Mouse (Mus musculus) forebrain, embryonic 10.5 days (tissue): Measurements from ENCODE around the gene Phactr1. TPM values are rescaled to one million over a fixed set of nuclear protein-coding genes. Genes with fewer than 3 reads are reported as not detected.
A peak's percentile ranks its signal among the peaks of the same experiment; 100 is the strongest.

Experiments used
- DNase-seq: peaks from one replicate; pipeline ENCODE4 v3.0.0-alpha.2; 2017; ENCODE audit warnings: low spot score; ENCODE audit errors: extremely low spot score
- H3K27ac ChIP-seq: fragments of 300-500 bp; sonication (generic); 2 replicates; pipeline ENCODE4 v1.5.1; 2016; ENCODE audit warnings: mild to moderate bottlenecking
- H3K27me3 ChIP-seq: fragments of 300-500 bp; sonication (generic); 2 replicates; pipeline ENCODE4 v1.6.1; 2016; ENCODE audit warnings: mild to moderate bottlenecking; ENCODE audit not compliant: poor library complexity, severe bottlenecking
- H3K36me3 ChIP-seq: fragments of 300-500 bp; sonication (generic); replicated peaks from 2 replicates; pipeline ENCODE4 v1.6.1; 2016; ENCODE audit warnings: mild to moderate bottlenecking, moderate library complexity
- H3K4me1 ChIP-seq: fragments of 300-500 bp; sonication (generic); 2 replicates; pipeline ENCODE4 v1.6.1; 2016
- H3K4me3 ChIP-seq: fragments of 300-500 bp; sonication (generic); 2 replicates; pipeline ENCODE4 v1.5.1; 2016; ENCODE audit warnings: mild to moderate bottlenecking, moderate library complexity
- H3K9me3 ChIP-seq: fragments of 300-500 bp; sonication (generic); 2 replicates; pipeline ENCODE4 v1.6.1; 2016; ENCODE audit warnings: mild to moderate bottlenecking, moderate library complexity
- WGBS: fragments of 180-500 bp; shearing (Covaris S2); methylation state at CpG from one replicate; pipeline ENCODE4 v1.1.7; 2016; 5-methylcytosine and 5-hydroxymethylcytosine counted together
- polyA plus RNA-seq: library from polyadenylated mRNA; unstranded; fragments of >200 nt; fragmentation: Nextera tagmentation; extraction: Ambion mirVana; gene quantifications from 2 replicates; pipeline ENCODE4 v1.2.1, GENCODE M21; 2016

The Phactr1 gene
- polyA plus RNA-seq: 4.5 and 5.5 TPM in 2 replicates

- DNase-seq: no peak
- H3K4me1 ChIP-seq: peaks cover 14% of the 10 kb centered on the region
- H3K27me3 ChIP-seq: peaks cover 15% of the 10 kb centered on the region
- WGBS: 17% methylated on average over 11 of the region's 11 CpGs
- no peaks in the 10 kb centered on the region for H3K9me3 ChIP-seq
- no peak within 1 kb of the TSS; the same call in 1 of the 2 replicates for H3K4me3 ChIP-seq
- no peaks in the 10 kb centered on the region for H3K36me3 ChIP-seq
- H3K27ac ChIP-seq: no peak within 1 kb of the TSS
These were observed at the start of gene Phactr1 for GRCm38 (mm10) chr13:42680391-42680994. Gene Phactr1 (plus strand): TSS chr13:42680623.

GRCm38 (mm10) chr13:42634908-42635307 is 45.5 kb upstream of the Phactr1 start:
- Histone ChIP-seq H3K27ac (no peak overlapping the region), H3K36me3 (no peaks in the 10 kb centered on the region), H3K27me3 (no peaks in the 10 kb centered on the region), H3K9me3 (no peaks in the 10 kb centered on the region), H3K4me3 (no peak overlapping the region), H3K4me1 (no peaks in the 10 kb centered on the region)
- WGBS: 93% methylated on average over 2 of the region's 2 CpGs
- no peak for DNase-seq

- Histone ChIP-seq H3K36me3 (no peaks in the 10 kb centered on the region), H3K4me3 (no peak overlapping the region)
These were observed 30.2 kb upstream of the Phactr1 start for GRCm38 (mm10) chr13:42650228-42650627.

GRCm38 (mm10) chr13:42656643-42657315 is 23.6 kb upstream of the Phactr1 start:
- Histone ChIP-seq H3K4me3 (no peak overlapping the region), H3K36me3 (no peaks in the 10 kb centered on the region), H3K4me1 (peaks cover 18% of the 10 kb centered on the region), H3K9me3 (no peaks in the 10 kb centered on the region), H3K27me3 (peaks cover 7% of the 10 kb centered on the region; the same call in 1 of the 2 replicates), H3K27ac (no peak overlapping the region)
- WGBS: 71% methylated on average over 7 of the region's 7 CpGs
- DNase-seq: no peak

More at GRCm38 (mm10) chr13:42650228-42650627, 30.2 kb upstream of the Phactr1 start:
- H3K4me1 ChIP-seq: no peaks in the 10 kb centered on the region
- no peaks in the 10 kb centered on the region for H3K9me3 ChIP-seq
- no peak for DNase-seq
- 63% methylated on average over 6 of the region's 6 CpGs for WGBS
- no peak overlapping the region for H3K27ac ChIP-seq
- peaks cover 3% of the 10 kb centered on the region; the same call in 1 of the 2 replicates for H3K27me3 ChIP-seq

GRCm38 (mm10) chr13:42671651-42672290 is 8.7 kb upstream of the Phactr1 start:
- H3K4me3 ChIP-seq: no peak overlapping the region
- H3K36me3 ChIP-seq: no peaks in the 10 kb centered on the region
- no peak overlapping the region for H3K27ac ChIP-seq
- WGBS: 75% methylated on average over 10 of the region's 10 CpGs
- peaks cover 7% of the 10 kb centered on the region for H3K4me1 ChIP-seq
- no peak for DNase-seq
- H3K27me3 ChIP-seq: no peaks in the 10 kb centered on the region
- H3K9me3 ChIP-seq: no peaks in the 10 kb centered on the region

- Histone ChIP-seq H3K4me1 (peaks cover 14% of the 10 kb centered on the region), H3K27ac (no peak overlapping the region), H3K4me3 (no peak overlapping the region), H3K36me3 (no peaks in the 10 kb centered on the region), H3K27me3 (peaks cover 15% of the 10 kb centered on the region), H3K9me3 (no peaks in the 10 kb centered on the region)
- 84% methylated on average over 9 of the region's 9 CpGs for WGBS
- DNase-seq: no peak
These were observed 876 bp downstream of the Phactr1 start for GRCm38 (mm10) chr13:42681299-42681698.

GRCm38 (mm10) chr13:42684181-42684580 is 3.8 kb downstream of the Phactr1 start:
- 96% methylated on average over 7 of the region's 7 CpGs for WGBS
- no peaks in the 10 kb centered on the region for H3K9me3 ChIP-seq
- H3K27ac ChIP-seq: no peak overlapping the region
- no peaks in the 10 kb centered on the region for H3K36me3 ChIP-seq
- peaks cover 15% of the 10 kb centered on the region for H3K27me3 ChIP-seq
- H3K4me1 ChIP-seq: peaks cover 14% of the 10 kb centered on the region
- no peak for DNase-seq
- no peak overlapping the region for H3K4me3 ChIP-seq

GRCm38 (mm10) chr13:42692233-42692632 is 11.8 kb downstream of the Phactr1 start:
- Histone ChIP-seq H3K4me3 (no peak overlapping the region), H3K27ac (no peak overlapping the region), H3K36me3 (no peaks in the 10 kb centered on the region), H3K9me3 (no peaks in the 10 kb centered on the region), H3K27me3 (no peaks in the 10 kb centered on the region), H3K4me1 (peaks cover 4% of the 10 kb centered on the region; the same call in 1 of the 2 replicates)
- 84% methylated on average over 4 of the region's 4 CpGs for WGBS
- no peak for DNase-seq

GRCm38 (mm10) chr13:42696641-42697040 is 16.2 kb downstream of the Phactr1 start:
- WGBS: 88% methylated on average over 5 of the region's 5 CpGs

GRCm38 (mm10) chr13:42709148-42709547 is 28.7 kb downstream of the Phactr1 start:
- peaks cover 39% of the 10 kb centered on the region for H3K27me3 ChIP-seq
- H3K27ac ChIP-seq: peak overlapping the region; percentile 85

More at GRCm38 (mm10) chr13:42696641-42697040, 16.2 kb downstream of the Phactr1 start:
- no peaks in the 10 kb centered on the region for H3K27me3 ChIP-seq
- no peaks in the 10 kb centered on the region for H3K36me3 ChIP-seq
- H3K9me3 ChIP-seq: no peaks in the 10 kb centered on the region
- no peak for DNase-seq
- H3K27ac ChIP-seq: no peak overlapping the region
- H3K4me3 ChIP-seq: no peak overlapping the region
- H3K4me1 ChIP-seq: no peaks in the 10 kb centered on the region

GRCm38 (mm10) chr13:42709611-42710331 is 29.3 kb downstream of the Phactr1 start:
- WGBS: under 1% methylated on average over 39 of the region's 39 CpGs
- H3K36me3 ChIP-seq: no peaks in the 10 kb centered on the region
- peak; percentile 45 for DNase-seq
- peaks cover 39% of the 10 kb centered on the region for H3K27me3 ChIP-seq
- peak overlapping the region; percentile 75 for H3K4me3 ChIP-seq
- no peaks in the 10 kb centered on the region for H3K9me3 ChIP-seq
- peaks cover 22% of the 10 kb centered on the region for H3K4me1 ChIP-seq
- peak overlapping the region; percentile 85 for H3K27ac ChIP-seq

More at GRCm38 (mm10) chr13:42709148-42709547, 28.7 kb downstream of the Phactr1 start:
- H3K4me1 ChIP-seq: peaks cover 22% of the 10 kb centered on the region
- peak overlapping the region; percentile 75 for H3K4me3 ChIP-seq
- DNase-seq: peak; percentile 17
- 5% methylated on average over 11 of the region's 11 CpGs for WGBS
- H3K36me3 ChIP-seq: no peaks in the 10 kb centered on the region
- no peaks in the 10 kb centered on the region for H3K9me3 ChIP-seq

- peak; percentile 56 for DNase-seq
- Histone ChIP-seq H3K36me3 (no peaks in the 10 kb centered on the region), H3K27ac (no peak overlapping the region), H3K9me3 (no peaks in the 10 kb centered on the region), H3K4me1 (peaks cover 22% of the 10 kb centered on the region), H3K27me3 (peaks cover 39% of the 10 kb centered on the region), H3K4me3 (no peak overlapping the region)
- 42% methylated on average over 2 of the region's 2 CpGs for WGBS
These were observed 31.1 kb downstream of the Phactr1 start for GRCm38 (mm10) chr13:42711510-42711909.
